Mouse (Mus musculus) bone marrow macrophage, adult 2 months (primary cell): ENCODE measurements around the gene Defa22. TPM values are rescaled to one million over a fixed set of nuclear protein-coding genes. Genes with fewer than 3 reads are reported as not detected.
"Not testable (repeated sequence)": the region's sequence is repeated elsewhere in the genome, so short reads cannot be mapped to it uniquely, and the experiment has no call there.

Experiments
- H3K27ac ChIP-seq: 2 replicates; pipeline ENCODE4 v1.5.1; 2012; ENCODE audit warnings: low read depth, low read length; ENCODE audit not compliant: insufficient read depth
- H3K4me1 ChIP-seq: 2 replicates; pipeline ENCODE4 v1.6.1; 2012; ENCODE audit warnings: low read length; ENCODE audit not compliant: control insufficient read depth, insufficient read depth
- H3K4me3 ChIP-seq: 2 replicates; pipeline ENCODE4 v1.5.1; 2012; ENCODE audit warnings: mild to moderate bottlenecking, low read length, moderate library complexity; ENCODE audit not compliant: insufficient read depth
- polyA plus RNA-seq: library from polyadenylated mRNA; stranded (reverse); fragments of >200 nt; gene quantifications from 2 replicates; pipeline ENCODE4 v1.2.4, GENCODE M21; 2012; ENCODE audit not compliant: missing spikeins, insufficient read depth, insufficient read length

Gene Defa22
- polyA plus RNA-seq, result not detected in 2 replicates

DNA sequence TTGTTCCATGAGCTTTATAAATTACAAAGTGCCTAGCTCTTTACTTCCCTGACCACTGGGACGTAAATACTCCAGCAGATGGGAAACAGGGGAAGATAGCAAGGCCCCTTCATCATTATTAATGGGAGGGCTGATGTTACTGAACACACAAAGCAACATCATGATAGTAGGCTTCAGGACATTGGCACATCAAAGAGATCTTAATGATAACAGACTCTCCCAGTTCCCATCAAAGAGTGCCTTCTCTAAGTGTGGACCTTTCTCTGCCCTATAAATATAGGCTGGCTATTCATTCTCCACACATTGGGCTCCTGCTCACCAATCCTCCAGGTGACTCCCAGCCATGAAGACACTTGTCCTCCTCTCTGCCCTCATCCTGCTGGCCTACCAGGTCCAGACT is at the start of gene Defa22:
Gene Defa22 (plus strand): TSS at position 301 of the 400 bp plus-strand sequence.
- not testable (repeated sequence) for H3K4me1 ChIP-seq, H3K4me3 ChIP-seq, H3K27ac ChIP-seq

DNA sequence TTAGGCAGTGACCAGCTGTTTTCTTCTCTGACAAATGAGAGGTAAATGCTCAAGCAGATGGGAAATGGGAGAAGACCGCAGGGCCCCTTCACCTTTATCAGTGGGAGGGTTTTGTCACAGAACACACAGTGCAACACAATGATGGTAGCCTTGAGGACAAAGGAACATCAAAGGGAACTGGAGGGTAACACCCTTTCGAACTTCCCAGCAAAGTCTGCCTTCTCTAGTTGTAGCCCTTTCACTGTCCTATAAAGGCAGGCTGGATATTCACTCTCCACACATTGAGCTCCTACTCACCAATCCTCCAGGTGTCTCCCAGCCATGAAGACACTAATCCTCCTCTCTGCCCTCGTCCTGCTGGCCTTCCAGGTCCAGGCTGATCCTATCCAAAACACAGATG is 27.7 kb upstream of the Defa22 start, which contains the start of gene Defa30:
Gene Defa30 (plus strand): TSS at position 301 of the 400 bp plus-strand sequence.
- H3K4me3 ChIP-seq, H3K27ac ChIP-seq, H3K4me1 ChIP-seq: not testable (repeated sequence)

DNA sequence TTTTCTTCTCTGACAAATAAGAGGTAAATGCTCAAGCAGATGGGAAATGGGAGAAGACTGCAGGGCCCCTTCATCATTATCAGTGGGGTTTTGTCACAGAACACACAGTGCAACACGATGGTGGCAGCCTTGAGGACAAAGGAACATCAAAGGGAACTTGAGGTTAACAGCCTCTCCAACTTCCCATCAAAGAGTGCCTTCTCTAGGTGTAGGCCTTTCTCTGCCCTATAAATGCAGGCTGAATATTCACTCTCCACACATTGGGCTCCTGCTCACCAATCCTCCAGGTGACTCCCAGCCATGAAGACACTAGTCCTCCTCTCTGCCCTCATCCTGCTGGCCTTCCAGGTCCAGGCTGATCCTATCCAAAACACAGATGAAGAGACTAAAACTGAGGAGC is 29.2 kb downstream of the Defa22 start, which contains the start of gene Defa31:
Gene Defa31 (plus strand): TSS at position 301 of the 400 bp plus-strand sequence.
- H3K4me1 ChIP-seq, H3K4me3 ChIP-seq, H3K27ac ChIP-seq: not testable (repeated sequence)

DNA sequence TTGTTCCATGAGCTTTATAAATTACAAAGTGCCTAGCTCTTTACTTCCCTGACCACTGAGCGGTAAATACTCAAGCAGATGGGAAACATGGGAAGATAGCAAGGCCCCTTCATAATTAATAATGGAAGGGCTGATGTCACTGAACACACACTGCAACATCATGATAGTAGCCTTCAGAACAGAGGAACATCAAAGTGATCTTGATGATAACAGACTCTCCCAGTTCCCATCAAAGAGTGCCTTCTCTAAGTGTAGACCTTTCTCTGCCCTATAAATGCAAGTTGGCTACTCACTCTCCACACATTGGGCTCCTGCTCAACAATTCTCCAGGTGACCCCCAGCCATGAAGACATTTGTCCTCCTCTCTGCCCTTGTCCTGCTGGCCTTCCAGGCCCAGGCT is 39.2 kb downstream of the Defa22 start, which contains the start of gene Gm15293:
Gene Gm15293 (plus strand): TSS at position 301 of the 400 bp plus-strand sequence.
- H3K27ac ChIP-seq, H3K4me3 ChIP-seq, H3K4me1 ChIP-seq: not testable (repeated sequence)

Other genes starting within 250 kb of the Defa22 start
- not detected in 2 replicates for gene Gm6040, start 240.2 kb upstream of the Defa22 start, polyA plus RNA-seq
- gene AY761185, start 217.6 kb upstream of the Defa22 start, polyA plus RNA-seq, result not detected in 2 replicates
- not detected in 2 replicates for gene Defa21, start 136.7 kb upstream of the Defa22 start, polyA plus RNA-seq
- gene Defa23, start 107.2 kb upstream of the Defa22 start, polyA plus RNA-seq, result not detected in 2 replicates
- gene Defa35, start 97.2 kb upstream of the Defa22 start, polyA plus RNA-seq, result not detected in 2 replicates
- gene Defa25, start 77.8 kb upstream of the Defa22 start, polyA plus RNA-seq, result not detected in 2 replicates
- not detected in 2 replicates for gene Gm14851, start 66.2 kb upstream of the Defa22 start, polyA plus RNA-seq
- gene Defa30, start 27.6 kb upstream of the Defa22 start, polyA plus RNA-seq, result not detected in 2 replicates
- gene Defa31, start 29.3 kb downstream of the Defa22 start, polyA plus RNA-seq, result not detected in 2 replicates
- gene Gm15293, start 39.3 kb downstream of the Defa22 start, polyA plus RNA-seq, result not detected in 2 replicates
- gene Gm15292, start 87.5 kb downstream of the Defa22 start, polyA plus RNA-seq, result not detected in 2 replicates
- not detected in 2 replicates for gene Defa27, start 153.3 kb downstream of the Defa22 start, polyA plus RNA-seq
- not detected in 2 replicates for gene Defa29, start 164.7 kb downstream of the Defa22 start, polyA plus RNA-seq
- not detected in 2 replicates for gene Defa2, start 216.2 kb downstream of the Defa22 start, polyA plus RNA-seq
- gene Defa33, start 229.5 kb downstream of the Defa22 start, polyA plus RNA-seq, result not detected in 2 replicates